Mouse (Mus musculus): ENCODE results near the gene Sprn.

GRCm38 (mm10) chr7:140160363-140160762 lies 5.7 kb upstream of the Sprn start:
- TF ChIP-seq CTCF (IDR thresholded peaks at IDR 0.05; ENCODE audit: low read depth) (no peak), EP300 (IDR thresholded peaks at IDR 0.05; ENCODE audit: low read depth) (no peak)

Measured in liver, postnatal 0 days (tissue).